9 mouse cellular contexts compared by ENCODE assay signal in the genomic region with DNA sequence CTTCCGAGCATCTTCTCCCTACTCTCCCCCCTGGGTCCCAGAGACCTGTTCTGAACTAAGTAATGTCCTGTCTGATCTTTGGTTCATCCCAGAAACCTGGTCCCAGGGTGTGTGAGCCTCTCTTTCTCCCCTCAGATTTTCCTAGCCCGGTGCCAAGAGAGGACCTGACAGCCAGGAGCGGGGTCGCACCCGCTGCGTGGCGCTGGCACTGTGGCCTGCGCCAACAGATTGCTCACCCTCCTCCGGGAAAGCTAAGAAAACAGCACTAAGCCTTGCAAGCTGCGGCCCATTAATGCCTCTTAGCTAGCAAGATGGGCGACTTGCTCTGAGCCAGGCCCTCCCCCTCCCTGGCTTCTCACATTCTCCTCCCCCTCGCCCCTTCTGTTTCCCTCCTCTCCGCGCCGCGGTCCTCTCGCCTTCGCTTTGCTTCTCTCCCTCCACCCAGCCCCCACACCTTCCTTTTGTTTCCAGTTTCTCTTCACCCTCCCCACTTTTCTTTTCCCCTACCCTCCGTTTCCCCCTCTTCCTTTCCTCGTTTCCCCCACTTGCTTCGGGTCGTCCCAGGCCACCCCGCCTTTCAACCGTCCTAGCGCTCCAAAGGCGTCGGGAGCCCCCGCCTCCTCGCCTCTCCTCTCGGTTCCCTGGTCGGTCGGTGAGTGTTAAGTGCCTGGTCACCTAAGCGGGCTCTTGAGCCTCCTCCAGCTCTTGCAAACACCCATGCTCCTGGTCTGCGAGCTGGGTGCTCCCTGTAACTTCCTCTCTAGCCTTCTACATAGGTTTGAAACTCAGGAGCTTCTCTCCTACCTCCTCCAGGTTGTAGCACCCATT. TPM values are rescaled to one million over a fixed set of nuclear protein-coding genes. Genes with fewer than 3 reads are reported as not detected.
DNase-seq lines count a peak whose midpoint lies in the region; ATAC-seq and TF ChIP-seq lines count a peak whose summit lies in the region.
"Had no signal": no experiment of that assay in that cellular context is flagged by ENCODE, and none has a peak within 500 bp of the region (broad histone marks: within the 10 kb centered on the region; RNA-seq: fewer than 3 reads in every experiment).

No protein-coding gene starts in this region.

- no peaks in the 10 kb centered on the region for H3K36me3 ChIP-seq in hindbrain, embryonic 11.5 days (ENCODE audit: control insufficient read depth, insufficient read depth, low read length)
- H3K36me3 ChIP-seq in limb, embryonic 12.5 days: no peaks in the 10 kb centered on the region
- H3K36me3 ChIP-seq in neural tube, embryonic 13.5 days: no peaks in the 10 kb centered on the region

- H3K27ac ChIP-seq in cortical plate, adult 2 months (ENCODE audit: insufficient read depth, low read length): peak overlapping the region; percentile 73
- H3K27ac ChIP-seq in hindbrain, embryonic 11.5 days (ENCODE audit: low read depth, low read length): peak overlapping the region; percentile 91
- H3K27ac ChIP-seq in limb, embryonic 12.5 days: peak overlapping the region; percentile 69
- H3K27ac ChIP-seq in neural tube, embryonic 13.5 days (replicated peaks): peak overlapping the region; percentile 97

- peak overlapping the region; percentile 58 for H3K9ac ChIP-seq in hindbrain, embryonic 11.5 days (ENCODE audit: low read depth, low read length)
- peak overlapping the region; percentile 60 for H3K9ac ChIP-seq in limb, embryonic 12.5 days (replicated peaks)
- peak overlapping the region; percentile 87 for H3K9ac ChIP-seq in neural tube, embryonic 13.5 days

- peak overlapping the region; percentile 17 for H3K4me3 ChIP-seq in cortical plate, adult 2 months (ENCODE audit: insufficient read depth, low read length)
- H3K4me3 ChIP-seq in hindbrain, embryonic 11.5 days (ENCODE audit: low read depth, low read length): peak overlapping the region; percentile 33
- H3K4me3 ChIP-seq in limb, embryonic 12.5 days (replicated peaks): peak overlapping the region; percentile 47
- H3K4me3 ChIP-seq in neural tube, embryonic 13.5 days: peak overlapping the region; percentile 54

- peaks cover 81% of the 10 kb centered on the region for H3K27me3 ChIP-seq in hindbrain, embryonic 11.5 days (ENCODE audit: control insufficient read depth, insufficient read depth, low read length)
- peaks cover 88% of the 10 kb centered on the region for H3K27me3 ChIP-seq in limb, embryonic 12.5 days
- H3K27me3 ChIP-seq in neural tube, embryonic 13.5 days: peaks cover 85% of the 10 kb centered on the region

- peak; percentile 33 for DNase-seq in thymus, postnatal 14 days
- no peak for DNase-seq in thymus, postnatal 10 days (ENCODE audit: low spot score in 2 of 2)
- DNase-seq in hindbrain, embryonic 11.5 days (ENCODE audit: low spot score): no peak
- no peak for DNase-seq in adrenal gland, postnatal 25 days
- DNase-seq in urinary bladder, postnatal 25 days (ENCODE audit: low spot score): no peak

- WGBS in hindbrain, embryonic 11.5 days: under 1% methylated on average over 34 of the region's 34 CpGs
- WGBS in limb, embryonic 12.5 days: under 1% methylated on average over 34 of the region's 34 CpGs
- WGBS in neural tube, embryonic 13.5 days: under 1% methylated on average over 34 of the region's 34 CpGs

- no peak for TF ChIP-seq CTCF in cortical plate, adult 2 months (IDR thresholded peaks at IDR 0.05; ENCODE audit: extremely low read depth, insufficient read depth, low read length)

- H3K9me3 ChIP-seq in hindbrain, embryonic 11.5 days (ENCODE audit: control insufficient read depth, low read length): no peaks in the 10 kb centered on the region
- H3K9me3 ChIP-seq in limb, embryonic 12.5 days: no peaks in the 10 kb centered on the region
- no peaks in the 10 kb centered on the region for H3K9me3 ChIP-seq in neural tube, embryonic 13.5 days

- H3K4me2 ChIP-seq in hindbrain, embryonic 11.5 days (replicated peaks; ENCODE audit: low read depth, low read length): peak overlapping the region; percentile 50
- H3K4me2 ChIP-seq in limb, embryonic 12.5 days: peak overlapping the region; percentile 77
- H3K4me2 ChIP-seq in neural tube, embryonic 13.5 days: peak overlapping the region; percentile 72

- peak; percentile 38 for ATAC-seq in hindbrain, embryonic 11.5 days (ENCODE audit: low FRiP score)
- ATAC-seq in limb, embryonic 12.5 days (ENCODE audit: insufficient number of reproducible peaks, insufficient read depth, low FRiP score, low TSS enrichment, low read depth): no peak
- ATAC-seq in neural tube, embryonic 13.5 days (ENCODE audit: low read depth): peak; percentile 62

- TF ChIP-seq POLR2A in cortical plate, adult 2 months (IDR thresholded peaks at IDR 0.05; ENCODE audit: extremely low read depth, insufficient read depth, low read length): peak; percentile 67

- H3K4me1 ChIP-seq in cortical plate, adult 2 months (ENCODE audit: control insufficient read depth, insufficient read depth, low read length): peaks cover 2% of the 10 kb centered on the region; the same call in 1 of the 2 replicates
- H3K4me1 ChIP-seq in hindbrain, embryonic 11.5 days (replicated peaks; ENCODE audit: control insufficient read depth, insufficient read depth, low read length): 0 out of 2 replicates have a peak, but pooled peaks cover 8% of the 10 kb centered on the region
- H3K4me1 ChIP-seq in limb, embryonic 12.5 days (replicated peaks): peaks cover 30% of the 10 kb centered on the region
- H3K4me1 ChIP-seq in neural tube, embryonic 13.5 days (replicated peaks): peaks cover 57% of the 10 kb centered on the region

RNA-seq across cellular contexts. Expression of gene Nrn1, which starts 7.8 kb away (rescaled TPM):
- 251 and 304 TPM in 2 replicates for polyA plus RNA-seq in cortical plate, adult 2 months (2012; rRNA removed)
- polyA plus RNA-seq in hindbrain, embryonic 11.5 days (2014; fragmentation: Nextera tagmentation; extraction: Ambion mirVana): 39.5 and 44.5 TPM in 2 replicates
- polyA plus RNA-seq in limb, embryonic 12.5 days (2016; fragmentation: Nextera tagmentation; extraction: Ambion mirVana): 2.9 and 3.4 TPM in 2 replicates
- 74.3 and 74.7 TPM in 2 replicates for polyA plus RNA-seq in neural tube, embryonic 13.5 days (2015; fragmentation: Nextera tagmentation; extraction: Ambion mirVana)
- total RNA-seq in adrenal gland, postnatal 25 days (2021): 5.3 and 5.9 TPM in 2 replicates
- total RNA-seq: common myeloid progenitor, adult 5-6 weeks had no signal
